Mouse (Mus musculus): ENCODE measurements at regions not wholly inside any gene's neighbourhood (a gene's known extent, or its start where the extent isn't known, plus 50 kb on each side); places are given as distances from the start of the nearest gene placed in this dataset.

DNA sequence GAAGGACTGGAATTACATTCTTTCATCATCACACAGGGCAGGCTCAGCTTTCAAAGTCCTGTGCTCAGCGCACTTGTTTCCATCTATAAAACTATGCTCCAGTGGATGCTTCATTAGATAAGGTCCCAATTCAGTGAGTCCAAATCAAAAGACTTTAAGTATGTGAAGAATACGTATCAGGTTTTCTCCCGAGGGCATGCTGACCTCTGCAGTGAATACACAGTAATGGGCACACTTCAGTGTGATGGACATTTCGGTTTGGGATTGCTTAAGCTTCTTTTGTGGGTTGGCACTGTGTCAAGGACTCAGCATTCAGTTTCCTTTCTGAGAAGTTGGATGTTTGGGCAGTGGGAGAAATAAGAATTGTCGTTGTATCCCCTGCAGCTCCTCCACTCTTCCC, 278.8 kb upstream of the 4930583I09Rik start:
- Histone ChIP-seq H3K4me3 (ENCODE audit: insufficient read depth, low read length) (no peak overlapping the region), H3K27ac (ENCODE audit: insufficient read depth, low read depth, low read length) (no peak overlapping the region), H3K4me1 (ENCODE audit: control insufficient read depth, insufficient read depth, low read length) (no peaks in the 10 kb centered on the region)
- TF ChIP-seq POLR2A (IDR thresholded peaks at IDR 0.05; ENCODE audit: borderline replicate concordance, low read depth, low read length) (no peak), CTCF (IDR thresholded peaks at IDR 0.05; ENCODE audit: low read depth, low read length) (no peak)

DNA sequence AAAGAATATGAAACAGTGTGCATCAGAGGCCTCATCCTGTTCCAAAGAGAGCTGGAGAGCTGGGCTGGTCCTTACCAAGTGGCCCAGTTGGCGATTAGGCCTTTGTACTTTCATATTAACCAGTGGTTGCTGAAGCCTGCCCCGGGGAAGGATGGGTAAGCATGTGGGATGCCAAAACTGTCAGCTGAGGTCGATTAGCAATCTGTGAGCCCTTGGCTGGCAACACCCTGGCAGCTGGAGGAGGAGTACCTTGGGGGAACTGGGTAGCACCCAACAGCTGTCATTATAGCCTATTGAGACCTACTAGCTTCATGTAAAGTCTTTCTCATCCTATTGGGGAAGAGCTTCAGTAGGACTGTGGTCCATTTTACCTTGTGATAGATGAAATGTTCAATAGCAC, 277.2 kb upstream of the 4930583I09Rik start:
- no peak overlapping the region for H3K4me3 ChIP-seq (ENCODE audit: insufficient read depth, low read length)
- H3K4me1 ChIP-seq (ENCODE audit: control insufficient read depth, insufficient read depth, low read length): no peaks in the 10 kb centered on the region
- TF ChIP-seq CTCF (IDR thresholded peaks at IDR 0.05; ENCODE audit: low read depth, low read length): no peak
- TF ChIP-seq POLR2A (IDR thresholded peaks at IDR 0.05; ENCODE audit: borderline replicate concordance, low read depth, low read length): no peak
- H3K27ac ChIP-seq (ENCODE audit: insufficient read depth, low read depth, low read length): no peak overlapping the region

DNA sequence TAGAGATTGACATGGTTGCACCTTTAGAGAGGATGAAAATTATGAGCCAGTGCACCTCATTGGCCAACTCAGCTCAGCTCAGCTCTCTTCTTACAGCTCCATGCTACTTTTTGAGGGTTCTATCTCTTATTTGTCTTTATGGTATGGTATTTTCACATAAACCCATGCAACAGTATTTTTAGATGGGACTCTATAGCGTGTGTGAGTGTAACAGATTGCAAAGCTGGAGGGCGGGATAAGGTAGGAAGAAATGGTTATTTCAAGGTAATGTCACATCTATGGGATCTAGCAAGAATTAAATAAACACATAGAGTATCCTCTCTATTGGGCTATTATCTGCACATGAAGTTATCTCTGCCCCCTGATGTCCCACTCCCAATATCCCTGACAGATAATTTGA, 269.8 kb upstream of the 4930583I09Rik start:
- TF ChIP-seq CTCF (IDR thresholded peaks at IDR 0.05; ENCODE audit: low read depth, low read length): no peak
- Histone ChIP-seq H3K4me1 (ENCODE audit: control insufficient read depth, insufficient read depth, low read length) (no peaks in the 10 kb centered on the region), H3K27ac (ENCODE audit: insufficient read depth, low read depth, low read length) (no peak overlapping the region), H3K4me3 (ENCODE audit: insufficient read depth, low read length) (no peak overlapping the region)

DNA sequence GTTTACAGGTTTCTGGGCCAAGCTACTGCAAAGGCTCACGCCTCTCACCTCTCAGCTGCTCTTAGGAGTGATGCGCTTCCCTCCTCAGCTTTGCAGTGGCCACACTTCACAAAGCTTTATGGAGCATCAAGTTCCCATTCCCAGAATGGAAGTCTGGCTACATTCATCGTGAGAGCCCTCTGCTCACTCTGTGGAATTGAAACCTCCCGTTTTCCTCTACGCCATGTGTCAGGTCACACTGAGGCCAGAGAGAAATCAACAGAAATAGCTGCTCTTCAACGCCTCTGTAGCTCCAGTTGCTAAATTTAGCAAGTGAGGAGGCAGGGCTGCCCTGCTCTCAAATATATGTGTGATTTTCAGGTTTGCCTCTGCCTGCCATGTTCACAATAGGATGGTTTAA, 265.3 kb upstream of the 4930583I09Rik start:
- TF ChIP-seq POLR2A (IDR thresholded peaks at IDR 0.05; ENCODE audit: borderline replicate concordance, low read depth, low read length) (no peak), CTCF (IDR thresholded peaks at IDR 0.05; ENCODE audit: low read depth, low read length) (no peak)
- Histone ChIP-seq H3K4me3 (ENCODE audit: insufficient read depth, low read length) (no peak overlapping the region), H3K4me1 (ENCODE audit: control insufficient read depth, insufficient read depth, low read length) (no peaks in the 10 kb centered on the region), H3K27ac (ENCODE audit: insufficient read depth, low read depth, low read length) (no peak overlapping the region)

DNA sequence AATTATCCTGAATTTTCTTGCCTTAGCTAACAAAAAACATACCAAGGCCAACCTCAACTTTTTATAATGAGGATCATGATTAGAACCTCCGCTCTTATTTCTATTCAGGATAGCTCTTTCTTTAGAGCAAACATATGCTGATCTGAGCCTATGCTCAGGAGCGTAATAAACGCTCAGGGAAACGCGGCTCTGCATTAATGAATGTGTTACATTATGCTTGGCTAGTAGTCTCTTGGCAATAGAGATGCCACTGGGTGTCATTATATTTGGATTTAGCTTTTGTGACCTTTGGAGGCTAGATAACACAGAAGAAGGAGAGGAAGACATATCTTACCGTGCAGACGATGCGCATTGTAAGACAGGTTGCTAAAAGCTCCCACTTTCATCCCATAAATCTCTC, 246.4 kb upstream of the 4930583I09Rik start:
- H3K4me1 ChIP-seq (ENCODE audit: control insufficient read depth, insufficient read depth, low read length): no peaks in the 10 kb centered on the region
- no peak overlapping the region for H3K27ac ChIP-seq (ENCODE audit: insufficient read depth, low read depth, low read length)
- no peak overlapping the region for H3K4me3 ChIP-seq (ENCODE audit: insufficient read depth, low read length)
- TF ChIP-seq CTCF (IDR thresholded peaks at IDR 0.05; ENCODE audit: low read depth, low read length): no peak
- TF ChIP-seq POLR2A (IDR thresholded peaks at IDR 0.05; ENCODE audit: borderline replicate concordance, low read depth, low read length): no peak

DNA sequence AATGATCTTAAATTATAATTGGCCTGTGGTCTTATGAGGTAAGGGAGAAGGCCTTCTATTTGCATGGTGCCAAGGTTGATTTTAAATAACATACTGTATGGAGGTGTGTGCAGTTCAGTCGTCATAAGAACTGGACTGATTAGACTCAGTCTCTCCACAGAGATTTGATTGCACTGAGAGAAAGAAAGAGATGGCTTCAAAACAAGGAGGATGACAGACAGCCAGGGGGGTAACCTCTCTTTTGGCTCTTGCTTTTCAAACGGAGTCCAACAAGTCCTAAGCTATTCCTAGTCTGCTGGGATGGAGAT, 245.9 kb upstream of the 4930583I09Rik start:
- Histone ChIP-seq H3K4me1 (ENCODE audit: control insufficient read depth, insufficient read depth, low read length) (no peaks in the 10 kb centered on the region), H3K27ac (ENCODE audit: insufficient read depth, low read depth, low read length) (no peak overlapping the region), H3K4me3 (ENCODE audit: insufficient read depth, low read length) (no peak overlapping the region)
- no peak for TF ChIP-seq POLR2A (IDR thresholded peaks at IDR 0.05; ENCODE audit: borderline replicate concordance, low read depth, low read length)
- TF ChIP-seq CTCF (IDR thresholded peaks at IDR 0.05; ENCODE audit: low read depth, low read length): no peak

DNA sequence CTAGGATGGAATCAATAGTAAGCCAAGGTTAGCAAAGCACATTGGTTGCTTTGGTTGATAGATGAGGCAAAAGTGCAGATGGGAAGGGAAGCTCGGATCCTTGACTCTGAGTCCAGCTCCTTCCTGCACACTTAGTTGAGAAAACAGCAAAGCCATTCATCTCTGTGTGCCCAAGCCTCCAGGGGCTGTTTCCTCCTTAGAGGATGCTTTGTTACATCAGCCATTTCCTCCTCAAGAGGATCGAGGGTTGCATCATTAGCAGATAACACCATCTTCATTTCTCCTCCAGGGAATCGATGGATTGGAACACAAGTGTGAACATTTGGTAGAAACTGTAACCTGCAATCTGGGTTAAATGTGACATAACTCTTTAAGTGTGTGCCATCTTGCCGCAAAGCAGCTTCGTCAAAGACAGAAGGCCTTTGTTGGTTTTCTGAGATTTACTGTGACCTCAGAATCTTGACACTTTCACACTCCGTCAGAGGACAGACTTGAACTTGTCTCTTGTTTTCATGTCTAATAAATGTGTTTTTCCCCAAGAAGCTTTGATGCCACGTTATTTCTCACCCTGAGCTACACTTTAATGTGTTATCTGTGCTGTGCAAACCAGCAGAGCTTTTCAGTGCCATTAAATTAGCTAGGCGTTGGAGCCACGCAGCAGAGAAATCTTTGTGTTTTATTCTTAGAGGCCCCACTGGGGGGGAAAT, 245.4 kb upstream of the 4930583I09Rik start:
- H3K27ac ChIP-seq (ENCODE audit: insufficient read depth, low read depth, low read length): no peak overlapping the region

DNA sequence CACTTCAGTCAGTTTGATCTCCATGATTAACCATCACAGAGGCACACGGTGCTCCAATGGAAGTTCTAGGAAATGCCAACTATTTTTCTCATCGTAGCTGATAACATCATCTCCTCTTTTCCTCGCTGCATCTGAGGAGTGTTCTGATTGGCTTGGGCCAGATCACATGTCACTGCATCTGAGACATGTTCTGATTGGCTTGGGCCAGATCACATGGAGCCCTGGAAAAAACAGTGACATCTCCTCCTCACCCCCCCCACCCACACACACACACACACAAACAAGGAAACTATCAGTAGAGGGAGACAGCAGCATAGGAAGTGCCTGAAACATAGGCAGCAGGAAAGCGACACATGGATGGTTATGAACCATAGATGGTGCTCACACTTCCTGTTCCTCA, 239.0 kb upstream of the 4930583I09Rik start:
- TF ChIP-seq CTCF (IDR thresholded peaks at IDR 0.05; ENCODE audit: low read depth, low read length) (no peak), POLR2A (IDR thresholded peaks at IDR 0.05; ENCODE audit: borderline replicate concordance, low read depth, low read length) (no peak)
- H3K27ac ChIP-seq (ENCODE audit: insufficient read depth, low read depth, low read length): no peak overlapping the region
- H3K4me3 ChIP-seq (ENCODE audit: insufficient read depth, low read length): no peak overlapping the region
- H3K4me1 ChIP-seq (ENCODE audit: control insufficient read depth, insufficient read depth, low read length): no peaks in the 10 kb centered on the region

More for the DNA sequence above, 245.4 kb upstream of the 4930583I09Rik start:
- TF ChIP-seq POLR2A (IDR thresholded peaks at IDR 0.05; ENCODE audit: borderline replicate concordance, low read depth, low read length) (no peak), CTCF (IDR thresholded peaks at IDR 0.05; ENCODE audit: low read depth, low read length) (no peak)
- no peak overlapping the region for H3K4me3 ChIP-seq (ENCODE audit: insufficient read depth, low read length)
- H3K4me1 ChIP-seq (ENCODE audit: control insufficient read depth, insufficient read depth, low read length): no peaks in the 10 kb centered on the region

DNA sequence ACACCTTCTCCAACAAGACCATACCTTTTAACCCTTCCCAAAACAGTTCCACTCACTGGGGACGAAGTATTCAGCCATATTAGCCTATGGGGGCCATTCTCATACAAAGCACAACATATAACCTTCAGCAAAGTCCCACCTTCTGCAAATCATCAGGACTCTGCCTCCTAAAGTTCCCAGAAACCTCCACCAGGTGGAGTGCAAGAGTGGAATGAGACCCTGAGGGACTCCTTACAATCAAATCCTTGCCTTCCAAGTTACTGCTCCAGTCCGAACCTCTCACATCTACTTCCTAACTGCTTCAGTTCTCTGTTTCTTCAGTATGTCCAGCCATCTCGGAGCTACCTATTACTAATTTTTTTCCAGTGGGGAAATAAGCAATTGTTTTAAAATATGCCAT, 235.2 kb upstream of the 4930583I09Rik start:
- no peak overlapping the region for H3K27ac ChIP-seq (ENCODE audit: insufficient read depth, low read depth, low read length)
- no peak overlapping the region for H3K4me3 ChIP-seq (ENCODE audit: insufficient read depth, low read length)
- no peaks in the 10 kb centered on the region for H3K4me1 ChIP-seq (ENCODE audit: control insufficient read depth, insufficient read depth, low read length)
- TF ChIP-seq CTCF (IDR thresholded peaks at IDR 0.05; ENCODE audit: low read depth, low read length): no peak
- TF ChIP-seq POLR2A (IDR thresholded peaks at IDR 0.05; ENCODE audit: borderline replicate concordance, low read depth, low read length): no peak

DNA sequence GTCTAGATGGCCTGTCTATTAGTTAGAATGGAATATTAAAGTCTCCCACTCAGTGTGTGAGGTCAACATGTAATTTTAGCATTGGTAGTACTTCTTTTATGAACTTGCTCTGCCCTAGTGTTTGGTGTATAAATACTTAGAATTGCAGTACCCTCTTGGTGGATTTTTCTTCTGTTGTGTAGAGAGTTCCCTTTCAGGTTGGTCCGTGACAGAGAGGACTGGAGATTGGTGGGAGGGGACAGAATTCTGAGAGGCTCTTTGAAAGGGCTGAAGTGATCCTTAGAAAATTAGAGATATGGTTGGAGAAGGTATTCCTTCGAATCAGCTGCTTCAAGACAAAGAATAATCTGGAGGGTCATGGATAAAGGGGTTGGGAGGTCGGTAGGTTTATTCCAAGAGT, 230.3 kb upstream of the 4930583I09Rik start:
- no peak overlapping the region for H3K4me3 ChIP-seq (ENCODE audit: insufficient read depth, low read length)
- TF ChIP-seq CTCF (IDR thresholded peaks at IDR 0.05; ENCODE audit: low read depth, low read length): no peak
- TF ChIP-seq POLR2A (IDR thresholded peaks at IDR 0.05; ENCODE audit: borderline replicate concordance, low read depth, low read length): no peak
- no peaks in the 10 kb centered on the region for H3K4me1 ChIP-seq (ENCODE audit: control insufficient read depth, insufficient read depth, low read length)
- H3K27ac ChIP-seq (ENCODE audit: insufficient read depth, low read depth, low read length): no peak overlapping the region

DNA sequence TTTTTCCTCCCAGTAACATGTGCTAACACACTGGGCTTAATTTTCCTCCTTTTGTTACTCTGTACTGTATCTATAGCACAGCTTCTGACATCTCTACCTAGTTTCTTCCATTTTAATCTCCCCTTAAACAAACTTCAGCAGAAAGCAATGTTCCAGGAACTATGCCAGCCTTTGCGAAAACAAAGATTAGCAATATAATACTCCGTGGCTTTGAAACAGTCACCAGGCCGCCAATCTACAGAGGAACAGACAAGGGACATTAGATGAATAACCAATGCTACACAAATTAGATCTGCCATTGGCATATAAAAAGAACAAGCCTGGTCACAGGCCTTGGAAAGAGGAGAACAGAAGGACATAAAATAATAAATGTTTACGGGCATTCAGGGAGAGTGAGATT, 220.2 kb upstream of the 4930583I09Rik start:
- no peak for TF ChIP-seq POLR2A (IDR thresholded peaks at IDR 0.05; ENCODE audit: borderline replicate concordance, low read depth, low read length)
- no peak for TF ChIP-seq CTCF (IDR thresholded peaks at IDR 0.05; ENCODE audit: low read depth, low read length)
- Histone ChIP-seq H3K27ac (ENCODE audit: insufficient read depth, low read depth, low read length) (no peak overlapping the region), H3K4me3 (ENCODE audit: insufficient read depth, low read length) (no peak overlapping the region), H3K4me1 (ENCODE audit: control insufficient read depth, insufficient read depth, low read length) (no peaks in the 10 kb centered on the region)

Measured in bone marrow macrophage, adult 2 months (primary cell).